Mouse (Mus musculus) frontal cortex, postnatal 36 days (tissue): ENCODE results near the gene Kif2a.
A peak's percentile ranks its signal among the peaks of the same experiment; 100 is the strongest.
"Not testable (repeated sequence)": the region's sequence is repeated elsewhere in the genome, so short reads cannot be mapped to it uniquely, and the experiment has no call there.

Source experiments
- DNase-seq, 2 experiments: peaks; one replicate each; pipeline ENCODE4 v3.0.0; 2022; ENCODE audit warnings: low spot score in 2 of 2

Kif2a gene

DNA sequence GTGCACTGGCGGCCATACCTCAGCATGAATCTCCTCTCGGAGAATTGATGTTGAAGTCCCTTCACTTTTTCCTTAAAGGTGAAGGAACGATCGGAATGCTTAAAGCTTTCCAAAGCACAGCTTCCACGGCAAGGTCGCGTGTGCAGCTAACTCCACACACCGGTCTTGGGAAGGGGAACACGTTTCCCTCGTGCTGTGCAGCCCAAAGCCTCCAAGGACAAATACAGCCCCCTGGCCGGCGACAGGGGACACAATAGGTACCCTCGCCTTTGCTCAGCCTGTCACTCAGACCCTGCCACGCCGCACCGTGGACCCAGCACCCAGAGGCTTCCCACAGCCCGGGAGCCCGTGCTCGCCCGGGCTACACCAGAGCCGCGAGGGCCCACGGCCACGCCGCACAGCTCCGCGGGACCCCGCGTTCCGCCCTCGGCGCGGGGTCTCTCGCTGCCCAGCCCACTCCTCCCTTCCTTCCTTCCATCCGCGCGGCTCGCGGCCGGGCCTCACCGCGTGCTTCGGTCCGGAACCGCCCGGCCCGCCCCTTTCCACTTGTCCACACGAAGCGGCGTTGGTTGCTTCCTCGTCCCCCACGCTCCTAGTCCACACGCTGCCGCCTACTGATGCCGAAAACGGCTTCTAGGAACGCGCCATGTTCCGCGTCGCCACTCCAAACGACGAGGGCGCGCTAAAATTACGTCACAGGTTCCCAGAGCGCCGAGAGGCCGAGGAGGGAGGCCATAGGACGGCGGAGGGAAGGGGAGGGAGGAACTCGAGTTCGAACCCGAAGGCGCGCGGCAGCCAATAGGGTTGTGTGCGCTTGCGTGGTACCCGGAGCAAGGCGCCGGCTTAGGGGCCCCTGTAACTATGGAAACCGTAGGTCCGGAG lies 85.4 kb downstream of the Kif2a start, which contains the start of gene Ipo11:
Ipo11 (minus strand) TSS at position 703 of the 882 bp plus-strand sequence.
- DNase-seq, result peak; percentile 90 to 94

DNA sequence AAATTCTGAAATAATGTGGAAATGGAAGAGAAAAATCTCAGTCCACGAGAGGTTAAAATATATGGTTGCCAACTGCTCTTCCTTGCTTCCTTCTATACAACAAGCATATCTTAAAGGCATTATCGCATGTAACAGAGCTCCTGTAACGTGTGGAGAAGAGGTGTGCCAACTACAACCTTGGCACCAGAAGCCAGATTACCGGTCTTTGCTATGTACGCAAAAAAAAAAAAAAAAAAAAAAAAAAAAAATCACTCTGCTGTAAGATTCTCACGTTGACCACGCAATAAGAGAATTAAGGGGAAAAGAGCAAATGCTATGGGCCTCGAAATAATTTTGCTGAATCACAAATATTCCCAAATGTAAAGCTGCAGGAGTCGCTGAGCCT lies 86.1 kb downstream of the Kif2a start:
- no peak for DNase-seq

DNA sequence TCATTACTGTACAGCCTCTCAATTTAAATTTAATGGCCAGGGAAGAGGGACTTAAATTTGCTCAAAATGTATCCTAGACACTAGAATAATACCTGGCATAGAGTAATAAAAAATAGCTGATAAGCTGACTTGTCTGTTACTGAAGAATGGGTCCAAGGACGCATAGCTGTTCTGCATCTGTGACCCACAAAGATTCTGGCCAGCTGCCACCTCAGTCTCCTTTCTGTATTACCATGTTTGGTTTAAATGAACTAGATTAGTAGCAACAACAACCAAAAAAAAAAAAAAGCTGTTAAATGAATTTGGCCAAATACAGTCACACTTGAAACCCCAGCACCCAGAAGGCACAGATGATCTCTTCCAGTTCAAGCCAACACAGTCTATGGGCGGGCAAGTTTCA lies 92.7 kb downstream of the Kif2a start:
- DNase-seq, result no peak

DNA sequence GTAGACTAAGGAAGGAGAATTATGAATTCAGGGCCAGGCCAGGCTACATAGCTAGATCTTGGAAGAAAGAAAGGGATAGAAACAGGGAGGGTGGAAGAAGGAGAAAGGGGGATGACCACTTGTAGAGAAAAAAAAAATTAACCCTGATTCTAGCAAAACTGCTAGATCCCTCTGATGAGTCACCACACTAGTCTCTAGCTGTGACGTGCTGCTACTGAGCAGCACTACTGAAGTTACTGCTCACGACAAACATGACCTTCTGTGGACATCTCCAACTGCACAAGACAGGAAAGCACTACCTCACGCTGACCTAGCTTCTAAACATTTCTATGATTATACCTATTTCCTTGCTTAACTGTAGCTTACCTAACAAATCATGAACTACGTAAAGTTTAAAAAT lies 93.6 kb downstream of the Kif2a start:
- no peak for DNase-seq

DNA sequence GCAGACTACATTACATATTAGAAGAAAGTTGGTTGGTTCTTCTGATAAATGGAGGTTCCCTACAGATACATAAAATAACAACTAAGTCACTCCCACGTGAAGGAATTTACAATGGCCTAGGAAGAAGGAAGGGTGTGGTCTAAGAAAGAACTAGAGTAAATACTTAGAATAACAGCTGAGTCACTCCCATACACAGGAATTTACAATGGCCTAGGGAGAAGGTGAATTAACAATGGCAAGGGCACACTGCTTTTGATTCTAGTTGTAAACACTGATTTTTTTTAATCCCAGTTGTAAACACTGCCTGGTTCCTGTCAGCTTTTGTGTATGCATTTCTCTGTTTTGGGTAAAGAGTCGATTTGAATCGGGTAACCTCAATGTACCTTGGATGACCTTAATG lies 96.0 kb downstream of the Kif2a start:
- not testable (repeated sequence) for DNase-seq

DNA sequence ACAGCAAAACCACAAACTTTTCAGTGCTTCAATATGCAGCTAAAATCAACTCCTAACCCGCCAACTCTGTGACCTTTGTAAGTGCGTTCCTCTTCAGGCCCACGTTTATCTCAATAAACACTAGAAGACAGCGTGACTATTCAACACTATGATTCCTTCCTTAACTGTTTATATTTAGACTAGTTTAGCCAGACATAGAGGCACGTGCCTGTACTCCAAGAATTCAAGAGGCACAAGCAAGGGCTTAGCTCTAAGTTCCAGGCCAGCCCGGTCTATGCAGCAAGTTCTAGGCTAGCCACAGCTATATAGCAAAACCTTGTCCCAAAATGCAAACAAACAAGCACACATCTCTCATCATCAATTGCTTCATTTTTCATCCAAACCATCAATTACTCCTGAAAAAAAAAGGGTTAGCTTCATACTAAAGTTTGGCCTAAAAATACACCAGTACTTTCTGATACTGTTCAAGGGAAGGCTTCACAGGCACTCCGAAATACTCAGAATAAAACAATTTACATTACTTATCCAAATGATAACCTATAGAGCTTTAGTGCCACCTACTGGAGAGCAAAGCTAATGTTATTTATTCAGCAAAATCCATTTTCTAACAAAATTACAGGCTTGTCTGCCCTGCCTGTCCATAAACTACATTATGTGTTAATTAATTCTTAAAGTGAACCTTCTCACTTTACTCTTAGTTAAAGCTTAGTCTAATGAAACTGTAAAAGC lies 103.4 kb downstream of the Kif2a start:
- no peak for DNase-seq

DNA sequence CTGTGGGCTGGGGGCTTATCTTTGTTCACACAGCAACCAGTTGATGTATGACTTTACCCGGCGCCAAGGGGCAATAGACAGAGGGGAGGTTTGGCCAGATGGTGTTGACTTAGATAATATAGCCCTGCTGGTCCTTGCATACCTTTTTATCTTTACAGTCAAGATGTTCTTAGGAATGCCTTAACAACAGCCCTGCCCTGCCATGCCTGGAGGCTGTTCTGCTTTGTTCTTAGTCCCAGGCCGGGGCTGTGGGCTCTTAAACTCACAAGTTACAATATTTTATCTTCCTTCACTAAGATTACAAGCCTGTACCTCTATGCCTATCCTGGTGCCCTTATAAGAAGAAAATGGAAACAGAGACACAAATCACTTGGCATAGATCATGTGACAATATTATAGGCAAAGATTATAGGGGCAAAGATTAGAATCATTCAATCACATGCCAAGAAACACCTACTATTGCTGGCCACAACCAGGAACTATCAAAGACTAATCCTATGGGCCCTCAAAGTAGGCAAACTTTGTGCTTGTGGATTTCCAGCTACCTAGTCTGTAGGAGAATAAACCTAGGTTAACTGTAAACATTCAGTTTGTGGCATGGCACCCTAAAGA lies 108.7 kb downstream of the Kif2a start:
- DNase-seq, result no peak

DNA sequence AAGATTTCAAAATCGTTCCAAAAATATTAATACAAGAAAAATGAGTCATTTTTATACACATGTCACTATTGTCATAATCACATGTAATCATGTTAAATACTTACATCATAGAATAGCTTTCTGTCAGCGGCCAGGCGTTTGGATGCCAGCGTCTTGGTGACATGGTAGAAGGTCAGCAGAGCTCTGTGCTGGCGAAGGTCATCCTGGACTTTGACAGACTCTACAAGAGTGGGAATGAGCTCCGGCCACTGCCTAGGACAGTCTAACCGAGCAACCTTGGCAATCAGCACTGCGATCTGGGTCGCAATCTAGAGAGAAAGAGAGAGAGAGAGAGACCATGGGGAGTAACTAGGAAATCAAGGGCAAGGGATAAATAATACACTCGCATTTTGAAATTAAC lies 111.8 kb downstream of the Kif2a start:
- no peak for DNase-seq
